Mouse (Mus musculus) bone marrow macrophage, adult 2 months (primary cell): ENCODE results near the gene Hspa12a. TPM values are rescaled to one million over a fixed set of nuclear protein-coding genes. Genes with fewer than 3 reads are reported as not detected.

ENCODE experiments used
- H3K27ac ChIP-seq: 2 replicates; pipeline ENCODE4 v1.5.1; 2012; ENCODE audit warnings: low read depth, low read length; ENCODE audit not compliant: insufficient read depth
- H3K4me1 ChIP-seq: 2 replicates; pipeline ENCODE4 v1.6.1; 2012; ENCODE audit warnings: low read length; ENCODE audit not compliant: control insufficient read depth, insufficient read depth
- H3K4me3 ChIP-seq: 2 replicates; pipeline ENCODE4 v1.5.1; 2012; ENCODE audit warnings: mild to moderate bottlenecking, low read length, moderate library complexity; ENCODE audit not compliant: insufficient read depth
- CTCF ChIP-seq: IDR thresholded peaks from 2 replicates; pipeline ENCODE4 v1.5.1; 2012; ENCODE audit warnings: low read depth, mild to moderate bottlenecking, low read length, moderate library complexity
- POLR2A ChIP-seq: IDR thresholded peaks from 2 replicates; pipeline ENCODE4 v1.6.1; 2012; ENCODE audit warnings: mild to moderate bottlenecking, low read depth, low read length, borderline replicate concordance
- polyA plus RNA-seq: library from polyadenylated mRNA; stranded (reverse); fragments of >200 nt; gene quantifications from 2 replicates; pipeline ENCODE4 v1.2.4, GENCODE M21; 2012; ENCODE audit not compliant: missing spikeins, insufficient read depth, insufficient read length

The Hspa12a gene
- polyA plus RNA-seq, 1 experiment = not detected

DNA sequence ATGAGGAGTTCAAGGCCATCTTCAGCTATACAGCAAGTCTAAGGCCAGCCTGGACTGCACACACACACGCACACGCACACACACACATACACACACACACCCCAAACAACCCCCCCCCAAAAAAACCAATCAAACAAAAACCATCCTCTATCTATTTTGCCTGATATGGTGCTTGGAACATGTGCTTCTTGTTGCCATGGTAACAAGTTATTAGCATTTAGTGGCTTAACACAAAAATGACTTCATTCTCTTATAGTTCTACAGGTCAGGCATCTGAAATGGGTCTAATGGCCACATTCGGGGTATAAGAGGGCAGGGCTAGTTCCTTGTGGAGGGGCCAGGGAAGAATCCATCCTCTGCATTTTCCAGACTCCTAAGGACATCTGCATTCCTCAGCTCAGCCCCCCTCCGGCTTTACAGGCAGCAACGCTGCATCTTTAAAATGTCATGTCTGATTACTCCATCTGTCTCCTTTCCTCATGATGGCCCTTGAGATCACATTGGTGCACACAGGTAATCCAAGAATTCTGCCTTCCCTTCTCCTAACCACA lies 102.7 kb downstream of the Hspa12a start:
- no peak overlapping the region for H3K4me3 ChIP-seq
- no peaks in the 10 kb centered on the region for H3K4me1 ChIP-seq
- no peak overlapping the region for H3K27ac ChIP-seq
- TF ChIP-seq CTCF (no peak), POLR2A (no peak)

DNA sequence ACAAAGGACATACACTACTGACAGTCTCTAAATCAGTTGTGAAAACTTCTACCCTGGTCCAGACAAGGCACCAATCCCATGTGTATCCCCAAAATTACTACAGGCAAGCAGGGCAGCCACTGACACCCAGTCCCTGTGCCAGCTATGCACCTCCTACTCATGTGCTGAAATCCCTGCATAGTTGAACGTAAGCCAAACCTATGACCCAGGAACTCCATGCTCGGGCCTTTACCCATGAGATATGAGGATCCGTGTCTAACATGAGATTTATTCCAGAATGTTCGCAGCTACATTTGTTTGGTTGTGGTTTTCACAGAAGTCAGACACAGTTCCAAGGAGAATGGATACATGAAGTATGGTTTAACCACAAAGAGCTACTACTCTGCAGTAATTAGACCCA lies 103.6 kb downstream of the Hspa12a start:
- no peak overlapping the region for H3K4me3 ChIP-seq
- no peaks in the 10 kb centered on the region for H3K4me1 ChIP-seq
- no peak for TF ChIP-seq POLR2A
- no peak for TF ChIP-seq CTCF
- no peak overlapping the region for H3K27ac ChIP-seq

DNA sequence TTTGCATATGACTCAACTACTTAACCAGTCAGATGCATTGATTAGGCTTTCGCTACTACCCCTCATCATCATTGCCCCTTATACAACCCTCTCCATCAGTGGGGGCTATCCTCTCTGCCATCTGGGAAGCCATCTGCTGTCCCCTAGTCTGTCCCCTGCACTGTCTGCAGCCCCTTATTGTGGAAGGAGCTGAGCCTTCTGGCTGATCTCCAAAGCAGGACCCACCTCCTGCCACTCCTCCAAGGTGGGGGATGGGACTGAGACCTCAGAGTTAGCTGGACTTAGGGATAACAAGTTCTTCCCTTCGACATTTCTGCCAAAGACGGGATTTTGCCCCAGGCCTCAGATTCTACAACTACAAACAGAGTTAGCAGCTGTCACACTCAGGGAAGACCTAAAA lies 104.1 kb downstream of the Hspa12a start:
- H3K4me3 ChIP-seq = no peak overlapping the region
- TF ChIP-seq POLR2A (no peak), CTCF (no peak)
- H3K27ac ChIP-seq = no peak overlapping the region
- no peaks in the 10 kb centered on the region for H3K4me1 ChIP-seq

DNA sequence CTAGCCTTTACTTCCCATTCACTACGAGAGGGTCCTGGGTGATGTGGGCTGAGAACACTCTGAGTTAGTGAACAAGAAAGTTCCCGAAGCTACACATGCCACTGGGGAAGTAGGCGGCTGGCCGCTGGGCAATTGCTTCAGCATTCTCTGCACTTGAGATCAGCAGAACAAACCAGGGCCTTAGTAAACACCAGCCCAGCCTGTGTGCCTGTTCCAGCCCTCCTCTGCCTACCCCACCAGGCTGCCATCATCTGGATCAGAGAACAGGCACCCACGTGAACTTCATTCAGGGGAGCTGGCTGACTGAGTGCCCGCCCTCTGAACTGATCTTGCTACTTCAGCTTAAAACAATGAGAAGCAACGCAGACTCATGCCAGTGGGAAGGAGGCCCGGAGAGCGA lies 104.7 kb downstream of the Hspa12a start:
- H3K4me3 ChIP-seq = no peak overlapping the region
- no peaks in the 10 kb centered on the region for H3K4me1 ChIP-seq
- no peak overlapping the region for H3K27ac ChIP-seq
- no peak for TF ChIP-seq CTCF
- no peak for TF ChIP-seq POLR2A

DNA sequence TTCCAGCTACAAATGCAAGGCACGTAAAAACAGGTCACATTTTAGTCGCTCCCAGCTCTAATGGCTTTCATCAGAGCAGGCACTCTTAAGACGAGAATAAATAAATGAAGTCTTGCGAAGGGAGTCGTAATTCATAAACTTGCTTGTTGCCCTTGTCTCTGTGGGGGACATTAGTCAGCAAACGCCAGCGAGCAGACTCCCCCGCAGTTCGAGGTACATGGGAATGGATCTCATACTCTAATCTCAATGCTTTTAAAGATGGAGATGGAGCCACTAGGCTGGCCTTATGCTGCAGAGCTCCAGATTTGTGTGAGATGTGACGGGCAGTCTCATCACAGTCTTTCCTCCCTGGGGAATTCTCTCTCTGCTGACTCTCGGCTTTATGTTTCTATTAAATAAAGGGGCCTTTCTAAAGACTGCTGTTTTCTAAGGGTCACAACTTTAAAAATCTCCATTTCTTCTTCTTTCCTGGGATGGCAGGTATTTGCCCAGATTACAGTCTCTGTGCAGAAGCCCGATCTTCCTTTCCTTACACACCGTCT lies 109.7 kb downstream of the Hspa12a start:
- TF ChIP-seq CTCF = no peak
- TF ChIP-seq POLR2A = no peak
- no peak overlapping the region for H3K4me3 ChIP-seq
- no peak overlapping the region for H3K27ac ChIP-seq
- no peaks in the 10 kb centered on the region for H3K4me1 ChIP-seq

DNA sequence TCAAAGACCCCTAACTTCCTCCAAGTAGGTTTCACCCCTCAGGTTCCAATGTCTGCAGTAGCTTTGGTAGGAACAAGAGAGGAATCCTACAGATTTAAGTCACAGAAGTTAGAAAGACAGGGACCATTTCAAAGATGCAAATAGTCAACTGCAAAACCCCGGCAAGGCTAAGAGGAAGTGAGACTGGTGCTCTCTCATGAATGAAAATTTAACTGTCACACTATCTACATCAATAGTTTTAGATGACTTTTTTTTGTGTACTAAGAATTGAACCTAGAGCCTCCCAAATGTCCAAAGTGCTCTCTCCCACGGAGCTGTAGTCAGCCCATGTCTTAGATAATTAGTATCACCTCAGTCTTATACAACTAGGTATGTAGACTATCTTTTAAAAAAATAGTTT lies 110.5 kb downstream of the Hspa12a start:
- H3K27ac ChIP-seq = no peak overlapping the region
- no peak overlapping the region for H3K4me3 ChIP-seq
- no peaks in the 10 kb centered on the region for H3K4me1 ChIP-seq
- no peak for TF ChIP-seq CTCF
- TF ChIP-seq POLR2A = no peak

DNA sequence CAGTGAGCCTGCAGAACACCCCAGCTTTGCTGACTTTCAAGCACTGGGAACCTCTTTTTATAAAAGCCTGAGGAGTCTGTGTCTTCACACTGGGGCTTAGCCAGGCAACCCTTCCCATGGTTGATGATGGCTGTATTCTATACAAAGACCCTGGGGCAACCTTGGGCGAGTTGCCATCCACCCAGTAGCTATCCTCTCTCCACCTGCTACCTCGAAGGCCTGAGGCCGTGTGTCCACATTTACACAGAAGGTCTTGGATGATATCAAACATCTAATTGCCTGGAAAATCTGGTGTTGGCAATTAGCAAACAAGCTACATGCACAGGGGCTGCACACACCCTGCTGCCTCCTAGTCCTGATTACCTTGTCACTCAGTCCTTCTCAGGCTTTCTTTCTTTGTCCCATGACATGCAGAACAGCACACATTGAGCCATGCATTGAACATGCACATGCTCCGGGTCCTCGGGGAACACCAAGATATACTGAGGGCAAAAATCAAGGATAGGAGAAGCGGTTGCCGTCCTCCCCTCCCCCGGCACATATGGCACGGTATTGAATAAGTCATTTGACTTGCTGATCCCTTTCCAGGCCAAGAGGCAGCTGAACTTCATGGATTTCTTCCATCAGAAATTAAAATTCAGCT lies 112.1 kb downstream of the Hspa12a start:
- TF ChIP-seq CTCF (no peak), POLR2A (no peak)
- no peak overlapping the region for H3K27ac ChIP-seq
- no peaks in the 10 kb centered on the region for H3K4me1 ChIP-seq
- H3K4me3 ChIP-seq = no peak overlapping the region

DNA sequence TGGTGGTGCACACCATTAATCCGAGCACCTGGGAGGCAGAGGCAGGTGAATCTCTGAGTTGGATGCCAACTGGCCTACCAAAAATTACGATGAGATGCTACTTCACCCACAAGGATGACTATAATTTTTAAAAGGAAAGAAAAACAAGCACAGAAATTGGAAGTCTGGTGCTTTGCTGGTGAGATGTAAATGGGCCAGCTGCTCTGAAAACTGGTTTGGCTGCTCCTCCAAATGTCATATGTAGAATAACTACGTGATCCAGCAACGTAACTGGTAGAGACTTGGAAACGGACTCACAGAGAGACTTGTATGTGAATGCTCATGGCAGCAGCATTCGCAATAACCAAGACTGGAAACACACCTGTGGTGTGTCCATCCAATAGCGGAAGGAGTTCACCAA lies 113.3 kb downstream of the Hspa12a start:
- no peak overlapping the region for H3K27ac ChIP-seq
- TF ChIP-seq POLR2A = no peak
- no peak for TF ChIP-seq CTCF
- H3K4me1 ChIP-seq = no peaks in the 10 kb centered on the region
- no peak overlapping the region for H3K4me3 ChIP-seq

DNA sequence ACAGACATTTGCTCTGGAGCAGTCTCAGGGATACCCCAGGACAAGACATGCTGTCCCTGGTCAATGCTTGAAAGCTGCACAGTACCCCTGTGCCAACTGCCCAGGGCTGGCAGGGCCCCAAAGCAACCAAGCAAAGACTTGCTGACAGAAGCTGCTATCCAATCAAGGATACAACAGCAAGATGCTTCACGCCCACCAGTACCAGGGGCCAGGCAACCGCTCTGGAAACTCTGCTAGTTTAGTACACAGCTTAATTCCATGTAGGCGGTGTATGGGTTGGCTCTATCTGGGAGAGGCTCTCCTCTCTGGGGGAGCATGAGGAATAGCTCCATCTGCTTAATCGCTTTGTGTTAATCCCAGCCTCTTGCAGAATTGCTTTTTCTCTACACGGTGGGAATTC lies 113.9 kb downstream of the Hspa12a start:
- H3K4me3 ChIP-seq = no peak overlapping the region
- TF ChIP-seq POLR2A = no peak
- TF ChIP-seq CTCF = no peak
- no peaks in the 10 kb centered on the region for H3K4me1 ChIP-seq
- H3K27ac ChIP-seq = no peak overlapping the region

DNA sequence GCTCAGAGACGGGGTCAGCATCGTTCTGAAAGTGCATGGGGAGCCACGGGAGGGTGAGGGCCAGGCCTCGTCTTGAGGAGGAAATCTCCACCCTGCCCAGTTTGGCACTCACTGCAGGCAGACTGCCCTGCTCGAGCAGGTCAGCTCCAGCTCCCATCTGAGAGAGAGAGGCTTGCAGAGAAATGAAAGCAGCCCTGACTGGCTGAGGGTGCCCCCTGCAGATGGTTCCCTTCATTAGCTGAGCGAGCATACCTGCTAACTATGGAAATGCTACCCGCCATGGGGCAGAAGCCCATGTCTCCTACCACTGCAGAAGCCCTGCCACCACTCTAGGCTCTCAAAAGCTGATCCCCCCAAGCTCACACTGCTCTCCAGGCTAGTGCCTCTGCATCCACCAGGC lies 115.8 kb downstream of the Hspa12a start:
- Histone ChIP-seq H3K27ac (no peak overlapping the region), H3K4me1 (no peaks in the 10 kb centered on the region), H3K4me3 (no peak overlapping the region)
- TF ChIP-seq POLR2A = no peak
